Mouse (Mus musculus) heart, adult 2 months (tissue): ENCODE data around the gene Samd5. TPM values are rescaled to one million over a fixed set of nuclear protein-coding genes. Genes with fewer than 3 reads are reported as not detected.
A peak's percentile ranks its signal among the peaks of the same experiment; 100 is the strongest.

Experiments
- DNase-seq, 2 experiments: peaks; one replicate each; pipeline ENCODE4 v3.0.0; 2021
- H3K27ac ChIP-seq: fragments of 200-600 bp; 2 replicates; pipeline ENCODE4 v1.8.1; 2022
- H3K27me3 ChIP-seq: fragments of 200-500 bp; 2 replicates; pipeline ENCODE4 v1.6.1; 2012; ENCODE audit warnings: mild to moderate bottlenecking, low read length, inconsistent platforms, mixed read lengths; ENCODE audit not compliant: control insufficient read depth, insufficient read depth
- H3K36me3 ChIP-seq: fragments of 200-500 bp; 2 replicates; pipeline ENCODE4 v1.6.1; 2012; ENCODE audit warnings: low read length, inconsistent platforms; ENCODE audit not compliant: control insufficient read depth, insufficient read depth
- H3K4me1 ChIP-seq: fragments of 200-500 bp; 2 replicates; pipeline ENCODE4 v1.6.1; 2011; ENCODE audit warnings: low read length; ENCODE audit not compliant: control insufficient read depth, insufficient read depth
- H3K4me3 ChIP-seq: fragments of 200-600 bp; 2 replicates; pipeline ENCODE4 v1.8.1; 2022
- H3K79me2 ChIP-seq: fragments of 200-500 bp; replicated peaks from 2 replicates; pipeline ENCODE4 v1.6.1; 2012; ENCODE audit warnings: mild to moderate bottlenecking, inconsistent platforms, low read length, moderate library complexity, mixed read lengths; ENCODE audit not compliant: control insufficient read depth, insufficient read depth
- H3K9ac ChIP-seq: fragments of 200-500 bp; 2 replicates; pipeline ENCODE4 v1.6.1; 2012; ENCODE audit warnings: low read depth, mild to moderate bottlenecking, control low read depth, inconsistent platforms, low read length, mixed read lengths
- CTCF ChIP-seq: fragments of 200-600 bp; IDR thresholded peaks from 2 replicates; pipeline ENCODE4 v1.8.1; 2022; ENCODE audit warnings: antibody characterized with exemption, mild to moderate bottlenecking, moderate library complexity
- EP300 ChIP-seq: fragments of 200-500 bp; IDR thresholded peaks from 2 replicates; pipeline ENCODE4 v1.6.1; 2011; ENCODE audit warnings: low read depth, low read length, control low read depth; ENCODE audit not compliant: insufficient read depth
- POLR2A ChIP-seq: fragments of 200-500 bp; IDR thresholded peaks from 2 replicates; pipeline ENCODE4 v1.6.1; 2011; ENCODE audit warnings: mild to moderate bottlenecking, low read depth, low read length, control low read depth; ENCODE audit not compliant: insufficient read depth
- WGBS: fragments of 180-500 bp; shearing (Covaris S2); methylation state at CpG from one replicate; pipeline ENCODE4 v1.1.7; 2018; 5-methylcytosine and 5-hydroxymethylcytosine counted together
- intact Hi-C: fragments of 180-260 bp; cut with DNase I; formaldehyde crosslinking; loops from one replicate; pipeline ENCODE4 v1.15.1; 2025
- polyA plus RNA-seq: library from polyadenylated mRNA; depleted of rRNA; stranded (reverse); fragments of >200 nt; gene quantifications from 2 replicates; pipeline ENCODE4 v1.2.3, GENCODE M21; 2012
- total RNA-seq, 2 experiments: library from RNA; stranded (reverse); gene quantifications; 2 replicates each; pipeline ENCODE4 v1.2.3; 2021

Gene Samd5
- total and polyA plus RNA-seq, 3 experiments: 1.2 to 3.8 (median 3.0) TPM

DNA sequence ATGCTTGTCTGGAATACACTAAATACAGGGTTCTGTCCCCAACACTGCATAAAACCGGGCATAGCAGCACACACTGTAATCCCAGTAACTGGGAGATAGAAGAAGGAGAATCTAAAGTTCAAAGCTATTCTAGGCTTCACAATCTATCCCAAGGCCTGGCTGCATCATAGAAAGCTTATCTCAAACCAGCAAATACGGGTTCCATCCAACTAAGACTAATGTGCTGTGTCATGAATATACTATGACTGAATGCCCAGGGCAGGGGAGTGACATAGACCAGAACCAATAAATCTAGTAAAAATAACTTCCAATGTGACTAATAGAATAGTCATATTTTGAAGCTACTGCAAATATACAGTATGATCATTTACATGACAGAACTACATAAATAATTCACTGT lies 35.0 kb downstream of the Samd5 start:
- no peak for DNase-seq
- Histone ChIP-seq H3K27me3 (no peaks in the 10 kb centered on the region), H3K9ac (no peak overlapping the region), H3K36me3 (peaks cover 11% of the 10 kb centered on the region; the same call in 1 of the 2 replicates), H3K27ac (peak overlapping the region; percentile 16; the same call in 1 of the 2 replicates), H3K4me1 (peaks cover 3% of the 10 kb centered on the region; the same call in 1 of the 2 replicates), H3K4me3 (no peak overlapping the region), H3K79me2 (no peaks in the 10 kb centered on the region)
- 41% methylated on average over 2 of the region's 2 CpGs for WGBS
- TF ChIP-seq CTCF (no peak), POLR2A (no peak), EP300 (no peak)
- intact Hi-C loops: no loop called here

DNA sequence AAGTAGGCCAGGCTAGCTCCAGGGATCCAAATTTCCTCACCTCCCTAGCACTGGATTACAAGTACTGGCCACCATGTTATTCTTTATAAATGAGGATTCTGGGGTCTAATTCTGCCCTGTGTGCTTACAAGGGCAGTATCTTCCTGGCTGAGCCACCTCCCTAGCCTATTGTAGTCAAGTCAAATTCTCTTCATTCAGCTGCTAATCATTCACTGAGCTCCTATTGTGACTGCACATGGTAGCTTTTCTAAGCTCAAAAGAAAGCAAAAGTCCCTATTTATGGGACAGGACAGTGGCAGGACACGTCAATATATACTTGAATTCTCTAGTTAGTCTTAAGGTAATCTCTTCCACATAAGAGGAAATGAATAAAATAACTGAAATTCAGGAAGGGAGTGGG lies 49.7 kb downstream of the Samd5 start:
- no peak overlapping the region for H3K4me3 ChIP-seq
- intact Hi-C loops: no loop called here
- WGBS: 41% methylated on average over 1 of the region's 1 CpGs
- TF ChIP-seq POLR2A: no peak
- no peak for TF ChIP-seq EP300
- no peak for TF ChIP-seq CTCF
- DNase-seq: no peak
- no peak overlapping the region for H3K27ac ChIP-seq
- H3K36me3 ChIP-seq: peaks cover 2% of the 10 kb centered on the region; the same call in 1 of the 2 replicates
- no peak overlapping the region for H3K9ac ChIP-seq
- H3K79me2 ChIP-seq: no peaks in the 10 kb centered on the region
- no peaks in the 10 kb centered on the region for H3K27me3 ChIP-seq
- H3K4me1 ChIP-seq: peaks cover 1% of the 10 kb centered on the region; the same call in 1 of the 2 replicates

DNA sequence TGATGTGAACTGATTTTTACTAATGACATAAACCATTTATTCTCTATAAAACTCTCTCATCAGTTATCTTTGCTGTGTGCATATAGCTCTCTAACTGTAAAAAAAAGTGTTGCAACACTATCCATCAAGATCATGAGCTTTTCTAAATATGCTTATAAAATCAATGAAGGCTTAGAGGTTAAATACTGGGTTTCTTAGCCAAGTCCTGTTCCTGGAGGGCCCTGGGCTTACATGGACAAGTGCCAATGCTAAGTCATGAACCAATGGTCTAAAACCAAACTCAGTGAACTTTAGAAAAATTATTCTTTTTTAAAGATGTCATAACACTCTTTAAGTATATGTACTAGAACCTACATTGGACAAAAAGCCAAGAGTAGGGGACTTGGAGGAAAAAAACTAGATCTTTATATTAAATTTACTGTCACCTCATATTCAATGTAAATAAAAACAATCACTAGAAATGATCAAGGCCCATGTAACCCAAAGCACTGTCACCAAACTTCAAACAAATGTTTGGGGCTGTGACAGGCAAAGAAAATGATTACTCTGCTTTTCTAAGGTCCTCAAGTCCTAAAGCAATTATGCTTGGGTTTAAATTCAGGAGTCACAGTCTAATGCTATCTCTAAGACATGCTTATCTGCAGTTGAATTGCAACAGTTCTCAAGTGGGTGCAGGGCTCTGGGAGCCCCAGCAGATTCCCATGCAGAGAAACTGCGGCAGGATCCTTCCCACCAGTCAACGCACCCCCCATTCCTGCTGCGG lies 52.9 kb downstream of the Samd5 start:
- H3K4me1 ChIP-seq: peaks cover 1% of the 10 kb centered on the region; the same call in 1 of the 2 replicates
- intact Hi-C loops: no loop called here
- 89% methylated on average over 3 of the region's 3 CpGs for WGBS
- no peak overlapping the region for H3K4me3 ChIP-seq
- no peaks in the 10 kb centered on the region for H3K27me3 ChIP-seq
- peaks cover 2% of the 10 kb centered on the region; the same call in 1 of the 2 replicates for H3K36me3 ChIP-seq
- no peak for DNase-seq
- no peaks in the 10 kb centered on the region for H3K79me2 ChIP-seq
- no peak for TF ChIP-seq EP300
- TF ChIP-seq POLR2A: no peak
- TF ChIP-seq CTCF: no peak
- H3K9ac ChIP-seq: no peak overlapping the region
- no peak overlapping the region for H3K27ac ChIP-seq

DNA sequence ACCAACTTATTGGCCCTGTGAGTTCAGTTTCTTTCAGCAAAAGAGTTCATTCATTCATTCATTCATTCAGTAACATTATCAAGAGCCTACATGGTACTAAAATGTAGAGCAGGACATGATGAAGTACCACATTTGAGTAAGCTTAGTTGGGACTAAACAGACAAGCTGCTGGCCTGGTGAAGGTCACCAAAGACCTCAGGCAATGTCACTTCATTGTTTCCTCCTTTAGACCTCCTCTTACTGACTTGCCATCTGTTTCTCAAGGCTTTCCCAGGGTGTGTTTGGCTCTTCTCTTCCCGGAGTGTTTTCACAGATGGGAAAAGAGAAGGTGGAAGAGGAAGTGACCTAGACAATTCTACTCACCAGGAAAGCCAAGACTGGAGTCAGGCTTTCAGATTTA lies 54.0 kb downstream of the Samd5 start:
- peaks cover 1% of the 10 kb centered on the region; the same call in 1 of the 2 replicates for H3K4me1 ChIP-seq
- no peaks in the 10 kb centered on the region for H3K27me3 ChIP-seq
- no peaks in the 10 kb centered on the region for H3K79me2 ChIP-seq
- peaks cover 2% of the 10 kb centered on the region; the same call in 1 of the 2 replicates for H3K36me3 ChIP-seq
- H3K9ac ChIP-seq: no peak overlapping the region
- intact Hi-C loops: no loop called here
- DNase-seq: no peak
- no peak for TF ChIP-seq CTCF
- H3K27ac ChIP-seq: no peak overlapping the region
- no peak overlapping the region for H3K4me3 ChIP-seq
- 32% methylated on average over 1 of the region's 1 CpGs for WGBS

DNA sequence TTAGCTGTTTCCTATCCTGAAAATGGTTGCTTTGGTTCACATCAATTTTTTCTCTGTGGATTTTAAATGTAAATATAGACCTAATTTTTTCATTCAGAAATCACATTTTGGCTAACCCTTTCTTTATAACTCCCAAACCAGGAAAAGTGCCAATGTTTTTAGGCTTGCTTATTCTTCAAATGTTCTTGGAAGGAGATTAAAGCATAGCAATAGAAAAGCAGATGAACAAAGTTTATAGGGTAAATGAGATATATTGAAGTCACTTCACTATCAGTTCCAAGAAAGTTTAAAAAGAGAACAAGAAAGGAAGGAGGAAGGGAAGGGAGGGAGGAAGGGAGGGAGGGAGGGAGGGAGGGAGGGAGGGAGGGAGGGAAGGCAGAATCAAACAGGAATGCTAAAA lies 60.0 kb downstream of the Samd5 start:
- Histone ChIP-seq H3K36me3 (no peaks in the 10 kb centered on the region), H3K4me1 (no peaks in the 10 kb centered on the region), H3K4me3 (no peak overlapping the region), H3K9ac (no peak overlapping the region), H3K27ac (no peak overlapping the region), H3K79me2 (no peaks in the 10 kb centered on the region), H3K27me3 (no peaks in the 10 kb centered on the region)
- TF ChIP-seq POLR2A: no peak
- no peak for TF ChIP-seq CTCF
- TF ChIP-seq EP300: no peak
- intact Hi-C loops: no loop called here
- no peak for DNase-seq

DNA sequence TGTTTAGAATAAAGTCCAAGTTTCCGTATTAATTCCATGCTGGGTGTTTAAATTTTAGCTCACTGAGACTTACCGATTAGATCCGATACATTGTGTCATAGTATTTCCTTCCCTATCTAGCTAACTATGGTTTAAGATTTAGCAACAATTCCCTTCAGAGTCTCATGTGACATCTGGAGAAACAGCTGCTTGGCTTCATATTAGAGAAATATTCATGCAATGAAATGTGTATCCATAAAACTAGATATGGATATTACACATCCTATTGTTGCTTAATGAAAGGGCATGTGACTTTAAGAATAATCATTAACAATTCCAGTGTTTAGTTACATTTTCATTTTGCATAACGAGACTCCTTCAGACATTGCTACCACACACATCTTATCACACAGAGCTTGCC lies 66.2 kb downstream of the Samd5 start:
- Histone ChIP-seq H3K79me2 (no peaks in the 10 kb centered on the region), H3K4me1 (no peaks in the 10 kb centered on the region), H3K27ac (no peak overlapping the region), H3K27me3 (no peaks in the 10 kb centered on the region), H3K4me3 (no peak overlapping the region), H3K36me3 (no peaks in the 10 kb centered on the region), H3K9ac (no peak overlapping the region)
- intact Hi-C loops: no loop called here
- no peak for TF ChIP-seq EP300
- no peak for TF ChIP-seq POLR2A
- TF ChIP-seq CTCF: no peak
- DNase-seq: no peak
- WGBS: 71% methylated on average over 4 of the region's 4 CpGs
